Comparison of ENCODE assay signal across 18 mouse cellular contexts in genomic region chr3:83991691-83992524, GRCm38 (mm10). TPM values are rescaled to one million over a fixed set of nuclear protein-coding genes. Genes with fewer than 3 reads are reported as not detected.
DNase-seq lines count a peak whose midpoint lies in the region; ATAC-seq lines count a peak whose summit lies in the region.
"Had no signal": no experiment of that assay in that cellular context is flagged by ENCODE, and none has a peak within 500 bp of the region (broad histone marks: within the 10 kb centered on the region; RNA-seq: fewer than 3 reads in every experiment).

No protein-coding gene starts in this region.

- peak overlapping the region; percentile 52; the same call in 1 of the 2 replicates for H3K9ac ChIP-seq in heart, embryonic 13.5 days
- H3K9ac ChIP-seq: embryonic facial prominence, embryonic 12.5 days; forebrain, postnatal 0 days; hindbrain, embryonic 13.5 days; limb, embryonic 13.5 days; lung, embryonic 14.5 days had no signal

- ATAC-seq in heart, embryonic 13.5 days (ENCODE audit: extremely low read depth, insufficient number of reproducible peaks, low FRiP score, low TSS enrichment), result no peak
- ATAC-seq in erythroblast, adult 5-6 weeks (replicated peaks; ENCODE audit: low FRiP score, poor library complexity, severe bottlenecking), result 0 out of 2 replicates have a peak, but pooled peaks have one; percentile 14

- H3K4me2 ChIP-seq in heart, embryonic 13.5 days, result no peak overlapping the region
- H3K4me2 ChIP-seq: embryonic facial prominence, embryonic 12.5 days; hindbrain, embryonic 13.5 days; limb, embryonic 13.5 days; lung, embryonic 14.5 days had no signal

- no peak for DNase-seq in heart, embryonic 10.5 days (ENCODE audit: low spot score)
- DNase-seq in spleen, adult 18-20 months, result peak; percentile 37 to 47
- no peak for DNase-seq in spleen, postnatal 4 days (ENCODE audit: low spot score in 2 of 2)
- DNase-seq in splenic B cell, adult 2 months (ENCODE audit: low read depth, low spot score), result peak; percentile 78
- no peak for DNase-seq in ovary, postnatal 10 days (ENCODE audit: low spot score)
- DNase-seq in frontal cortex, postnatal 36 days (ENCODE audit: low spot score in 2 of 2), result no peak
- DNase-seq: adrenal gland, adult 2 months; cerebellum, postnatal 14 days; forebrain, postnatal 0 days; gastrocnemius, postnatal 14 days; kidney, adult 11 months; lung, embryonic 14.5 days had no signal

- H3K27me3 ChIP-seq in heart, embryonic 13.5 days (replicated peaks), result no peaks in the 10 kb centered on the region
- no peaks in the 10 kb centered on the region for H3K27me3 ChIP-seq in heart, embryonic 10.5 days (ENCODE audit: insufficient read depth, poor library complexity, severe bottlenecking)
- no peaks in the 10 kb centered on the region for H3K27me3 ChIP-seq in splenic B cell, adult 2 months (ENCODE audit: control insufficient read depth, insufficient read depth, low read length, poor library complexity, severe bottlenecking)
- H3K27me3 ChIP-seq: embryonic facial prominence, embryonic 12.5 days; hindbrain, embryonic 13.5 days; limb, embryonic 13.5 days; megakaryocyte, embryonic 14.5 days had no signal

- 83% methylated on average over 8 of the region's 8 CpGs for WGBS in heart, embryonic 13.5 days
- 81% methylated on average over 8 of the region's 8 CpGs for WGBS in heart, embryonic 10.5 days

- H3K36me3 ChIP-seq in heart, embryonic 13.5 days, result no peaks in the 10 kb centered on the region
- no peaks in the 10 kb centered on the region for H3K36me3 ChIP-seq in heart, embryonic 10.5 days
- H3K36me3 ChIP-seq in splenic B cell, adult 2 months (ENCODE audit: control insufficient read depth, insufficient read depth, low read length, poor library complexity, severe bottlenecking), result no peaks in the 10 kb centered on the region; the same call in 1 of the 2 replicates
- H3K36me3 ChIP-seq: embryonic facial prominence, embryonic 12.5 days; hindbrain, embryonic 13.5 days; limb, embryonic 13.5 days had no signal

- H3K4me1 ChIP-seq in heart, embryonic 13.5 days, result peaks cover 79% of the 10 kb centered on the region
- H3K4me1 ChIP-seq in heart, embryonic 10.5 days, result peaks cover 65% of the 10 kb centered on the region

- H3K4me3 ChIP-seq in heart, embryonic 13.5 days, result no peak overlapping the region
- no peak overlapping the region for H3K4me3 ChIP-seq in heart, embryonic 10.5 days
- H3K4me3 ChIP-seq: embryonic facial prominence, embryonic 12.5 days; hindbrain, embryonic 13.5 days; limb, embryonic 13.5 days; megakaryocyte, embryonic 14.5 days had no signal

- peak overlapping the region; percentile 82 for H3K27ac ChIP-seq in heart, embryonic 13.5 days (replicated peaks)
- no peak overlapping the region for H3K27ac ChIP-seq in heart, embryonic 10.5 days
- H3K27ac ChIP-seq: embryonic facial prominence, embryonic 12.5 days; limb, embryonic 13.5 days had no signal

- no peaks in the 10 kb centered on the region for H3K9me3 ChIP-seq in heart, embryonic 13.5 days
- no peaks in the 10 kb centered on the region for H3K9me3 ChIP-seq in heart, embryonic 10.5 days
- H3K9me3 ChIP-seq: embryonic facial prominence, embryonic 12.5 days; hindbrain, embryonic 13.5 days; limb, embryonic 13.5 days; megakaryocyte, embryonic 14.5 days had no signal

RNA-seq across cellular contexts. Expression of gene Tmem131l, which starts 48.1 kb away (rescaled TPM):
- 23.8 and 24.0 TPM in 2 replicates for polyA plus RNA-seq in heart, embryonic 13.5 days (2015; fragmentation: Nextera tagmentation; extraction: Ambion mirVana)
- polyA plus RNA-seq in heart, embryonic 10.5 days (2016; fragmentation: Nextera tagmentation; extraction: Ambion mirVana), result 25.9 and 39.6 TPM in 2 replicates
- total RNA-seq in erythroblast, adult 5-6 weeks (2015; ENCODE audit: low replicate concordance), result 753 and 807 TPM in 2 replicates
- total RNA-seq in erythroblast, adult 5-6 weeks (2017; ENCODE audit: low replicate concordance), result 938 and 1,004 TPM in 2 replicates

Comparison
In these comparisons a context has a peak if more than half of its experiments do, and no peak if none do; other contexts are left out.
1. DNase-seq: peak in spleen, adult 18-20 months (2 of 2) and splenic B cell, adult 2 months (single experiment); none in heart, embryonic 10.5 days (single experiment), spleen, postnatal 4 days (0 of 2), ovary, postnatal 10 days (single experiment) and frontal cortex, postnatal 36 days (0 of 2).